Mouse (Mus musculus): ENCODE results near the gene Tmem185b.

DNA sequence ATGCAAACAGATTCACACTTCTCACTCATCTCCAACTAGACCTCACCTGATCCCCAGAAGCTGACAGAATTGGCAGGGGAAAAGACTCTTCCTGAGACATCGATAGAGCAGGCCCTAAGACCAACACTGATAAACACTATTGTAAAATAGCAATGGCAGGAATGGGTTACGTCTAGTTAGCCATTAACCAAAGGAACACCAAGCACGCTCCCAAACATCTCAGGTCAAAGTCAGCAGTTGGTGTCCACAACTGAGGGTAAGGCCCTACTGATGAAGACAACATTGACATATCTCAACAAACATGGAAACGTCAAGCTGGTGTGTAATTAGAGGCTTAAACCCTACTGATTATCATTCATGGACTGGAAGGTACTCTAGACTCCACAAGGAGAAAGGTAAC is 39.6 kb downstream of the Tmem185b start:
- TF ChIP-seq CTCF (IDR thresholded peaks at IDR 0.05; ENCODE audit: extremely low read depth, insufficient read depth, insufficient read length, insufficient replicate concordance) (no peak), POLR2A (IDR thresholded peaks at IDR 0.05; ENCODE audit: low read depth, low read length) (no peak)
